Comparison of ENCODE assay signal across 13 mouse cellular contexts in genomic region chr16:38666523-38666922, GRCm38 (mm10).
"Had no signal": no experiment of that assay in that cellular context is flagged by ENCODE, and none has a peak within 500 bp of the region (broad histone marks: within the 10 kb centered on the region; RNA-seq: fewer than 3 reads in every experiment).

No protein-coding gene starts in this region.

- H3K4me1 ChIP-seq: limb, embryonic 12.5 days; liver, embryonic 13.5 days; stomach, embryonic 15.5 days had no signal

- H3K4me3 ChIP-seq: layer of hippocampus, adult 2 months; limb, embryonic 12.5 days; liver, embryonic 13.5 days; megakaryocyte, embryonic 14.5 days; midbrain, embryonic 12.5 days; stomach, embryonic 15.5 days had no signal

- H3K27me3 ChIP-seq: limb, embryonic 12.5 days; liver, embryonic 13.5 days; megakaryocyte, embryonic 14.5 days; midbrain, embryonic 12.5 days; stomach, embryonic 15.5 days had no signal

- H3K27ac ChIP-seq: layer of hippocampus, adult 2 months; limb, embryonic 12.5 days; liver, embryonic 13.5 days; macrophage; midbrain, embryonic 12.5 days; stomach, embryonic 15.5 days had no signal

- DNase-seq: liver; liver, embryonic 13.5 days; liver, postnatal 0 days; lung, postnatal 10 days; right cerebral cortex, postnatal 14 days; thymus, adult 2 months; thymus, postnatal 25 days had no signal

- H3K36me3 ChIP-seq: limb, embryonic 12.5 days; liver, embryonic 13.5 days; midbrain, embryonic 12.5 days; stomach, embryonic 15.5 days had no signal

- H3K4me2 ChIP-seq: limb, embryonic 12.5 days; liver, embryonic 13.5 days; midbrain, embryonic 12.5 days; stomach, embryonic 15.5 days had no signal

- ATAC-seq: liver, postnatal 0 days had no signal

- H3K9me3 ChIP-seq: limb, embryonic 12.5 days; liver, embryonic 13.5 days; megakaryocyte, embryonic 14.5 days; midbrain, embryonic 12.5 days; stomach, embryonic 15.5 days had no signal

- H3K9ac ChIP-seq: limb, embryonic 12.5 days; liver, embryonic 13.5 days; liver, postnatal 0 days; midbrain, embryonic 12.5 days; stomach, embryonic 15.5 days had no signal
